Mouse (Mus musculus): Measurements from ENCODE around the gene Tmc5.

DNA sequence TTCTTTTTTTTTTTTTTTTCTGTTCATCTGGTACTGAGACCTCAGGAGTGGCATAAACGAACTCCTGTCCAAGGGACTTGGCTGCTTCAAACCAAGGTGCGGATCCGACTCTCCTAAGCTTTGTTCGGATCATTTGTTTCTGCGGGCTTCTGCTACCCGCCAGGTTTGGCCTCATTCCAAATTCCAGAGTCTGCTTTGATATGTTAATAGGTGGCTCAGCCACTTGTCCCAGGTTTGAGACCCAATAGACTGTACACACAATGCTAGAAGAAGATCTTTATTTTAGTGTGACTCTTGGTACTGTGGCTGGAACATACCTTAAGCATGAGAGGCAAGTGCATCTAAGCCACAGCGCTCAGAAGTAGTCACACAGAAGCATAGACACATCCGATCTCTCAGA is 14.8 kb downstream of the Tmc5 start:
- TF ChIP-seq CTCF (IDR thresholded peaks at IDR 0.05; ENCODE audit: extremely low read depth, insufficient read depth, insufficient read length, insufficient replicate concordance) (no peak), POLR2A (IDR thresholded peaks at IDR 0.05; ENCODE audit: low read depth, low read length) (no peak)
